Mouse (Mus musculus) neural tube, embryonic 14.5 days (tissue): ENCODE results near the gene Slc8a2. TPM values are rescaled to one million over a fixed set of nuclear protein-coding genes. Genes with fewer than 3 reads are reported as not detected.

Experiments
- ATAC-seq: fragments of 200-750 bp; cut with Nextera tagmentation; 2 replicates; pipeline ENCODE4 v1.8.0; 2017; ENCODE audit warnings: low read depth, mild to moderate bottlenecking, moderate TSS enrichment, moderate library complexity
- H3K27ac ChIP-seq: fragments of 300-500 bp; sonication (generic); 2 replicates; pipeline ENCODE4 v1.5.1; 2014; ENCODE audit warnings: low read depth, mild to moderate bottlenecking, control low read depth, low read length, moderate library complexity, mixed read lengths
- H3K27me3 ChIP-seq: fragments of 300-500 bp; sonication (generic); 2 replicates; pipeline ENCODE4 v1.6.1; 2014; ENCODE audit warnings: low read length; ENCODE audit not compliant: control insufficient read depth, insufficient read depth
- H3K36me3 ChIP-seq: fragments of 300-500 bp; sonication (generic); 2 replicates; pipeline ENCODE4 v1.6.1; 2014; ENCODE audit warnings: low read length, mixed read lengths; ENCODE audit not compliant: control insufficient read depth, insufficient read depth
- H3K4me1 ChIP-seq: fragments of 300-500 bp; sonication (generic); 2 replicates; pipeline ENCODE4 v1.6.1; 2014; ENCODE audit warnings: low read length; ENCODE audit not compliant: control insufficient read depth, insufficient read depth
- H3K4me2 ChIP-seq: fragments of 300-500 bp; sonication (generic); 2 replicates; pipeline ENCODE4 v1.6.1; 2014; ENCODE audit warnings: mild to moderate bottlenecking, low read depth, low read length, control low read depth
- H3K4me3 ChIP-seq: fragments of 300-500 bp; sonication (generic); 2 replicates; pipeline ENCODE4 v1.5.1; 2014; ENCODE audit warnings: low read depth, low read length, control low read depth, mixed read lengths
- H3K9ac ChIP-seq: fragments of 300-500 bp; sonication (generic); replicated peaks from 2 replicates; pipeline ENCODE4 v1.6.1; 2014; ENCODE audit warnings: low read depth, mild to moderate bottlenecking, control low read depth, low read length, mixed read lengths
- H3K9me3 ChIP-seq: fragments of 300-500 bp; sonication (generic); 2 replicates; pipeline ENCODE4 v1.6.1; 2016; ENCODE audit warnings: low read length; ENCODE audit not compliant: control insufficient read depth
- WGBS: fragments of 180-500 bp; shearing (Covaris S2); extraction: QIAGEN DNeasy Blood & Tissue Kit; methylation state at CpG from one replicate; pipeline ENCODE4 v1.1.7; 2014; 5-methylcytosine and 5-hydroxymethylcytosine counted together
- polyA plus RNA-seq: library from polyadenylated mRNA; unstranded; fragments of >200 nt; fragmentation: Nextera tagmentation; extraction: Ambion mirVana; gene quantifications from 2 replicates; pipeline ENCODE4 v1.2.1, GENCODE M21; 2014

Gene Slc8a2
- polyA plus RNA-seq, 1 experiment from 2014 or later: 2.0 TPM

DNA sequence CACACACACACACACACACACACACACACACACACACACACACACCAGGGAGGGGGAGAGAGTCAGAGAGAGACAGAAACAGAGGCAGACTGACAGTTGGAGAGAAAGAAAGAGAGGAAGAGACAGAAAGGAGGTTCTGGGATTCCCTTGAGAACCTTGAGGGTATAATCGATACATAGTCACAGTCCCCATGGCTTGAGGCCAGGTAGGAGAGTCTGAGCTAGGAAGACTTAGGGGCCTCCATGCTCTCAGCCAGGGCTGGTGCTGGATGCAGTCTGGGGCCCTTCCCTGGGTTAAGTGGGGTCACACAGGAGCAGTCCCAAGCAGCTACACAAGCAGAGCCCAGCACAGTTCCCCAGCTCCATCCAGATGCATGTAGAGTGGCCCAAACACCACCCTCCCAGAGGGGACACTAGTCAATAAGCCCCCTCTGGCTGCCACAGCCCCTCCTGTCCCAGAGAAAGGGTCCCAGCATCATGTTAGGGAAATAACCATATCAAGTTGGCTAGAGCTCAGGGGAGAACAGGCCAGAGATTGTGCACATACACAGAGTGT lies 43.0 kb downstream of the Slc8a2 start:
- 0% methylated on average over 1 of the region's 1 CpGs for WGBS
- H3K4me2 ChIP-seq: no peak overlapping the region
- peak overlapping the region; percentile 90 for H3K27ac ChIP-seq
- ATAC-seq: peak; percentile 14
- H3K4me3 ChIP-seq: no peak overlapping the region
- no peaks in the 10 kb centered on the region for H3K9me3 ChIP-seq
- no peak overlapping the region for H3K9ac ChIP-seq
- H3K36me3 ChIP-seq: peaks cover 2% of the 10 kb centered on the region; the same call in 1 of the 2 replicates
- H3K27me3 ChIP-seq: no peaks in the 10 kb centered on the region
- H3K4me1 ChIP-seq: peaks cover 29% of the 10 kb centered on the region

DNA sequence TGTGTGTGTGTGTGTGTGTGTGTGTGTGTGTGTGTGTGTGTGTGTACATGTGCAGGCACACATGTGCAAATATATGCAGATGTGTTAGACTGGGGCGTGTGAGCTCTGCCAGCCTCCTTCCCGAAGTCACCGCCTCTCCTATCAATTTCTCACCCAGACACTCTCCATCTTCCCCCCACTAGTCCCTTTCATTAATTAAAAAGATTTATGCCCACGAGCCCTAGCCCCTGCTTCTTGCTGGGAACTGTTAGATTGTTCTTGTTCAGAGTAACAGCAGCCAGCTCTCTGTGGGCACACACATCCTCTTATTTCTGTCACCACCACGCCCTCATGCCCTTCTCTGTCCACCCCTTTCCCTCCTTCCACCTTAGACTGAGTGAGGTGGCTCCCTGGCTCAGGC lies 43.5 kb downstream of the Slc8a2 start:
- Histone ChIP-seq H3K4me3 (no peak overlapping the region), H3K36me3 (peaks cover 5% of the 10 kb centered on the region; the same call in 1 of the 2 replicates), H3K27ac (peak overlapping the region; percentile 90), H3K4me1 (peaks cover 29% of the 10 kb centered on the region), H3K9me3 (no peaks in the 10 kb centered on the region), H3K4me2 (peak overlapping the region; percentile 69; the same call in 1 of the 2 replicates), H3K9ac (0 out of 2 replicates have a peak overlapping the region, but pooled peaks have one; percentile 12), H3K27me3 (no peaks in the 10 kb centered on the region)
- WGBS: 3% methylated on average over 5 of the region's 5 CpGs
- ATAC-seq: peak; percentile 13; the same call in 1 of the 2 replicates

DNA sequence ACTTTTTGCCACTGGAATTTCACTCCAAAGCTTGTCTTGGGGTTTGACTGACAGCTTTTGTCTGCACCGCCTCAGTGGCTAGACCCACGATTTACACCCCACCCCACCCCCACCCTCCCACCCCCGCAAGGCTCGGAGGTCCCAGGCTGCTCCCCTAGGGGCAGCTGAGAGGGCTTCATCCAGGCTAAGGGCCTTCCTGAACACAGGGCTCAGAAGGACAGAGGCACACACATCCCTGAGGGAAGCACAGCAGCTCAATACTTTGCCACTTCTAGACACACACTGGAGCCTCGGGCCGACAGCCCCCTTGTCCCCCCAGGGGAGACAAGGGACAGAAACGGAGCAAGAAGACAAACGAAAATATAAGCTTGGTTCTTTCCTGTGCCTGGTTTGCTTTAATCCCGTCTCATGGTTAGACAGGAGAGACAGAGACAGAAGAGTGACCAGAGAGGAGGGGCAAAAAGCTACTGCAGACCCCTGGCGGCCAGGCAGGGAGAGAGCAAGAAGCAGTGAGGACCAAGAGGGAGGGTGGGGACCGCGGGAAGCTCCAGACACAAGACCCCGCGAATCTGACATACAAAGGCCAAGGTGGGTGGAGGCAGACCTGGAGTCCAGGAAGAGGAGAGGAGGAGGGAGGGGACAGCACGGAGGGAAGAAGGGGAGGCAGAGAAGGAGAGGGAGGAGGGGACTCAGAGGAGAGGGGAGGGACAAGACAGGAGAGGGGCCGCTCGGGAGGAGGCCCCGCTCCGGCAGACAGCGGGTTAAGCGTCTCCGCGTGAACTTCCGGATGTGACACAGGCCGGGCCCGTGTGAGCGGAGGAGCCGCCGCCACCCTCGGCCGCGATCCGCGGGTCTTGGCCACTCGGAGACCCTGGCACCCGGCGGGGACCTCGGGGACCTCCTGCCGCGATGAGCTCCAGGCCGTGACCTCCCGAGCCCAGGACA lies 45.2 kb downstream of the Slc8a2 start, which contains the start of gene Meis3:
Meis3 (plus strand) TSS at position 494 of the 945 bp plus-strand sequence.
- Histone ChIP-seq H3K9me3 (no peaks in the 10 kb centered on the region), H3K27ac (peak within 1 kb of the TSS; percentile 90), H3K4me1 (peaks cover 29% of the 10 kb centered on the region), H3K4me3 (peak within 1 kb of the TSS; percentile 80), H3K4me2 (peak within 1 kb of the TSS; percentile 69), H3K9ac (peak within 1 kb of the TSS; percentile 86), H3K36me3 (peaks cover 13% of the 10 kb centered on the region; the same call in 1 of the 2 replicates), H3K27me3 (no peaks in the 10 kb centered on the region)
- WGBS: 1% methylated on average over 42 of the region's 42 CpGs
- peak; percentile 86 for ATAC-seq

DNA sequence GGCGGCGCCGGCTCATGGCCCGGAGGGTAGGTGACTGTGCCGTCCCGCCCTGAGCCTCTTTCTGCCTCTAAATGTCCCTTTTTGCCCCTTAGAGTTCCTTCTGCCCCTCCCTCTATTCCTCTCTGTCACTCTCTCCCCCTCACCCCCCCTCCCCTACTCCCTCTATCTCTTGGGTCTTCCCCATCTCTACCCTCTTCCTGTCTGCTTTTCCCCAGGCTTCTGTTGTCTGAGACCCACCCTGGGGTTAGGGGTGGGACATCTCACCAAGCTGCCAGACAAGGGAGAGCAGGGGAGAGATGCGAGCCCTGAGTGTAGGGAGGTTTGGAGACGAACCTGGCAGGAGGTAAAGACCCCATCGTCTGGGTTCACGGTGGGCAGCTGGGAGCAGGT lies 45.9 kb downstream of the Slc8a2 start:
- H3K9me3 ChIP-seq: no peaks in the 10 kb centered on the region
- H3K4me3 ChIP-seq: peak overlapping the region; percentile 80
- H3K27me3 ChIP-seq: no peaks in the 10 kb centered on the region
- H3K36me3 ChIP-seq: peaks cover 18% of the 10 kb centered on the region; the same call in 1 of the 2 replicates
- ATAC-seq: peak; percentile 16
- H3K9ac ChIP-seq: peak overlapping the region; percentile 86
- 0% methylated on average over 10 of the region's 10 CpGs for WGBS
- peak overlapping the region; percentile 90 for H3K27ac ChIP-seq
- H3K4me1 ChIP-seq: peaks cover 29% of the 10 kb centered on the region
- peak overlapping the region; percentile 69 for H3K4me2 ChIP-seq

DNA sequence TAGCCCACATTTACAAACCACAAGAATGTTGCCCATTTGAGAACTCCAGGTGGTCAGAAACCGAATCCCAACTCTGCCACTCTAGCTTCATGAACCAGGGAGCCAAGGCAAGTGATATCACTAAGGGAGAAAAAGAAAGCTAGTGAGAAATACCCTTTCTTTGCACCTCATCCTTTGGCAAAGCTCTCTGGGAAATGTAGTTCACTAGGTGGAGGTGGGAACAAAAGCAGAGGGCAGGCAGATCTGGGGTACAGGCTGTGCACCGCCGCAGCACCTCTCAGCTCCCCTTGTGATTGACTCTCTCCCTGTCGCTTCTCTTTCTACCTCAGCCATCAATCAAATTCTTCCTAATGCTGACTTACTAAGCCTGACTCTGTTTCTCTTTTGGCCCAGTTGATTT lies 48.5 kb downstream of the Slc8a2 start:
- Histone ChIP-seq H3K4me1 (peaks cover 20% of the 10 kb centered on the region), H3K27me3 (no peaks in the 10 kb centered on the region), H3K36me3 (peaks cover 18% of the 10 kb centered on the region; the same call in 1 of the 2 replicates), H3K4me3 (no peak overlapping the region), H3K27ac (no peak overlapping the region), H3K9me3 (no peaks in the 10 kb centered on the region), H3K9ac (no peak overlapping the region), H3K4me2 (no peak overlapping the region)
- ATAC-seq: no peak
- WGBS: 91% methylated on average over 4 of the region's 4 CpGs

DNA sequence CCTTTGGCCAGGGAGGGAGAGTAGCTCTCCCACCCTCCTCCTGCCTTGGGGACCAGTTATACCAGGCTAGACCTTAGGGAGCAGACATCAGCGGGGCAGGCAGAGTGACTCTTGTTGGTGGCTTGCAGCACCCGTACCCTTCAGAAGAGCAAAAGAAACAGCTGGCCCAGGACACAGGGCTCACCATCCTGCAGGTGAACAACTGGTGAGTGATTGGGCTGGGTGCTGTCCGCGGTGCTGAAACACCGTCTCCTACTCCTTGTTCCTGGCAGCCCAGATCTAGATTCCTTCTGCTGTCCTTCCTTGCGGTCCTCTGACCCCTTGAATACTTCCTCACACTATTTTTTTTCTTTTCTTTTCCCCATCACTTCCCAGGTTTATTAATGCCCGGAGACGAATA lies 54.0 kb downstream of the Slc8a2 start:
- ATAC-seq: no peak
- Histone ChIP-seq H3K36me3 (peaks cover 34% of the 10 kb centered on the region), H3K9me3 (no peaks in the 10 kb centered on the region), H3K4me1 (no peaks in the 10 kb centered on the region), H3K27ac (no peak overlapping the region), H3K4me3 (no peak overlapping the region), H3K9ac (no peak overlapping the region), H3K27me3 (no peaks in the 10 kb centered on the region), H3K4me2 (no peak overlapping the region)
- 34% methylated on average over 8 of the region's 8 CpGs for WGBS

DNA sequence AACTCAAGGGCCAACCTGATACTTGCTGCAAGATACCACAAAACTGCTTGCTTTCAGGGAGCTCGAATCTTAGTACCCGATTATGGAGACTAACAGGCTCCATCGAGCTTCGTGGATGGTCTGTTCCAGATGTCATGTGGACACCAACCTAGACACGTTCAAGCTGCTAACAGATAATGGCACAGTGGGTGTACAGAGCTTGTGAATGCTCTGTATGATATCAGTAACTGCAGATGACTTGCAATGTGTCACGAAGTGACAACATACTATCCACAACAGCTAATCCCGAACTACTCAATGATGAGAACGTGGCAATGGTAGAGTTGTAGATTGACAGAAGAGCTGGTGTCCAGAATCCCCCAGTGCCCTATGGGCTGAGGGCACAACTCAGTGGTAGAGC lies 57.9 kb downstream of the Slc8a2 start:
- Histone ChIP-seq H3K4me2 (no peak overlapping the region), H3K27me3 (no peaks in the 10 kb centered on the region), H3K4me3 (no peak overlapping the region), H3K9me3 (no peaks in the 10 kb centered on the region), H3K27ac (no peak overlapping the region), H3K36me3 (peaks cover 21% of the 10 kb centered on the region), H3K4me1 (peaks cover 3% of the 10 kb centered on the region; the same call in 1 of the 2 replicates), H3K9ac (no peak overlapping the region)
- WGBS: 86% methylated on average over 8 of the region's 8 CpGs
- no peak for ATAC-seq

DNA sequence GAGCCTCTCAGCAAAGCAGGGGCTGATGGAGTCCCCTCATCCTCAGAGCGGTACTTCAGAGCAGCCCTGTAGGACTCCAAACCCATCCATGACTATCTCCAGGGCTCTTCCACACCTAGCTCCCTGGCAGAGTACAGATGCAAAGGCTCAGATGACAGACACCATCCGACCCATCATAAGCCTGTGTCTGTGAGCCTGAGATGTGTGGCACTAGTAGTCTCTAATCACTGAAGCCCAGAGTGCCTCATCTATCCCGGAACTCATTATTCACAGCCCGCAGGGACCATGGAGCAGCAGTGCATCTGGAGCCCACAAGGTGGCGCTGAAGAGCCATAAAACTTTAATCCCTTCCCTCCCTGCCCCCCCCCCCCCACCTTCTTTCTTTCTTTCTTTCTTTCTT lies 62.7 kb downstream of the Slc8a2 start:
- H3K27me3 ChIP-seq: no peaks in the 10 kb centered on the region
- no peak overlapping the region for H3K9ac ChIP-seq
- H3K4me2 ChIP-seq: no peak overlapping the region
- H3K9me3 ChIP-seq: no peaks in the 10 kb centered on the region
- WGBS: 22% methylated on average over 5 of the region's 5 CpGs
- H3K27ac ChIP-seq: no peak overlapping the region
- H3K4me3 ChIP-seq: no peak overlapping the region
- ATAC-seq: peak; percentile 58; the same call in 1 of the 2 replicates
- peaks cover 3% of the 10 kb centered on the region; the same call in 1 of the 2 replicates for H3K4me1 ChIP-seq
- no peaks in the 10 kb centered on the region for H3K36me3 ChIP-seq

DNA sequence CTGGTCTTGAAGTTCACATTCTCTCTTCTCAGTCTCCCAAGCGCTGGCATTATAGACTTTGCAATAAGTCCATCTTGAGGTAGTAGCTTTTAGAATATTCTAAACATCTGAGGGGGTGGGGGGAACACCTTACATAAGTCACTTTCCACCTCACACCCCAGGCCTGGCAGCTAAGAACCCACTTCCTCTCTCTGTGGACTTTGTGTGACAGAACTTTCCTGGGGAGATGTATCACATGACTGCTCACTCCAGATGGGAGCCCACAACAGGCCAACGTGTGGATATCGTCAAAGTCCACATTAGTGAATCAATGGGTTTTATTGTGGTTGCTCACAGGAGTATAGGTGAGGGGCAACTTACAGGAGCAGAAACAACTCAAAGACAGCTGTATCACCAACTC lies 64.1 kb downstream of the Slc8a2 start:
- no peak overlapping the region for H3K9ac ChIP-seq
- no peak overlapping the region for H3K27ac ChIP-seq
- peaks cover 10% of the 10 kb centered on the region for H3K36me3 ChIP-seq
- WGBS: 50% methylated on average over 3 of the region's 3 CpGs
- H3K27me3 ChIP-seq: no peaks in the 10 kb centered on the region
- peaks cover 3% of the 10 kb centered on the region; the same call in 1 of the 2 replicates for H3K4me1 ChIP-seq
- no peak overlapping the region for H3K4me2 ChIP-seq
- no peaks in the 10 kb centered on the region for H3K9me3 ChIP-seq
- no peak overlapping the region for H3K4me3 ChIP-seq
- no peak for ATAC-seq
